ENCODE assay signal across 8 mouse cellular contexts in genomic region chrX:162829203-162829708, GRCm38 (mm10). TPM values are rescaled to one million over a fixed set of nuclear protein-coding genes. Genes with fewer than 3 reads are reported as not detected.
DNase-seq lines count a peak whose midpoint lies in the region; ATAC-seq and TF ChIP-seq lines count a peak whose summit lies in the region.

TSS of gene Txlng (minus strand) at chrX:162829454.

- no peak within 1 kb of the TSS for H3K27ac ChIP-seq in forebrain, embryonic 14.5 days (ENCODE audit: low read depth, low read length)

- peak; percentile 98 for ATAC-seq in forebrain, embryonic 14.5 days
- peak; percentile 98 for ATAC-seq in neutrophil, adult 5-6 weeks (ENCODE audit: extremely low read depth, insufficient number of reproducible peaks, low FRiP score, poor library complexity, severe bottlenecking)

- peak; percentile 97 for DNase-seq in ES-CJ7 (ENCODE audit: low read depth, low spot score)
- DNase-seq in cerebellum, adult 11 months, result peak; percentile 94
- DNase-seq in forebrain, embryonic 14.5 days (ENCODE audit: low spot score), result peak; percentile 98
- peak; percentile 95 for DNase-seq in heart, postnatal 25 days (ENCODE audit: low spot score)
- peak; percentile 95 to 97 for DNase-seq in layer of hippocampus, adult 18-20 months (ENCODE audit: low spot score in 2 of 2)
- peak; percentile 85 for DNase-seq in lung, adult 2 months
- peak; percentile 88 to 94 for DNase-seq in thymus, adult 18-20 months

- WGBS in forebrain, embryonic 14.5 days, result 26% methylated on average over 37 of the region's 37 CpGs
- 25% methylated on average over 37 of the region's 37 CpGs for WGBS in lung, adult 2 months

- no peaks in the 10 kb centered on the region for H3K9me3 ChIP-seq in forebrain, embryonic 14.5 days (replicated peaks; ENCODE audit: control insufficient read depth, low read length)

- H3K4me3 ChIP-seq in forebrain, embryonic 14.5 days (ENCODE audit: low read depth, low read length), result peak within 1 kb of the TSS; percentile 48
- H3K4me3 ChIP-seq in lung, adult 2 months (replicated peaks; ENCODE audit: extremely low read depth, low read depth, low read length), result peak within 1 kb of the TSS; percentile 78

- no peaks in the 10 kb centered on the region for H3K4me1 ChIP-seq in forebrain, embryonic 14.5 days (ENCODE audit: control insufficient read depth, insufficient read depth, low read length)
- 0 out of 2 replicates have a peak, but pooled peaks cover 2% of the 10 kb centered on the region for H3K4me1 ChIP-seq in lung, adult 2 months (ENCODE audit: control insufficient read depth, insufficient read depth, low read length)

- H3K27me3 ChIP-seq in forebrain, embryonic 14.5 days (replicated peaks; ENCODE audit: control insufficient read depth, insufficient read depth, low read length), result no peaks in the 10 kb centered on the region

- H3K4me2 ChIP-seq in forebrain, embryonic 14.5 days (ENCODE audit: low read length), result peak within 1 kb of the TSS; percentile 69

- peak within 1 kb of the TSS; percentile 64 for H3K9ac ChIP-seq in forebrain, embryonic 14.5 days (ENCODE audit: low read length)

- TF ChIP-seq CTCF in lung, adult 2 months (IDR thresholded peaks at IDR 0.05; ENCODE audit: insufficient read depth, low read length), result no peak

- intact Hi-C loops in heart, postnatal 25 days (cut with DNase I), result loop anchor here (5.0 kb wide), 1 partner anchor 67 kb away; the partner anchor contains the start of gene Rbbp7

- peak; percentile 87; the same call in 1 of the 2 replicates for TF ChIP-seq POLR2A in lung, adult 2 months (IDR thresholded peaks at IDR 0.05; ENCODE audit: borderline replicate concordance, extremely low read depth, low read depth, low read length)

- H3K36me3 ChIP-seq in forebrain, embryonic 14.5 days (ENCODE audit: control insufficient read depth, insufficient read depth, low read length), result no peaks in the 10 kb centered on the region

RNA-seq across cellular contexts. Expression of gene Txlng, which starts in this region (rescaled TPM):
- polyA plus RNA-seq in forebrain, embryonic 14.5 days (2014; fragmentation: Nextera tagmentation; extraction: Ambion mirVana), result 13.6 and 14.8 TPM in 2 replicates
- 1 to 10 TPM; 7.3 to 7.7 TPM for total RNA-seq in heart, postnatal 25 days (2021)
- 10 to 100 TPM; 20.6 to 21.2 TPM for total RNA-seq in layer of hippocampus, adult 18-20 months (2021)
- 2.7 and 4.9 TPM in 2 replicates for polyA plus RNA-seq in lung, adult 2 months (2012; rRNA removed)
- total RNA-seq in neutrophil, adult 5-6 weeks (2017), result 37.2 and 37.4 TPM in 2 replicates
